Mouse (Mus musculus) urinary bladder, postnatal 0 days (tissue): ENCODE results near the gene Fam166a. TPM values are rescaled to one million over a fixed set of nuclear protein-coding genes. Genes with fewer than 3 reads are reported as not detected.

Source experiments
- polyA plus RNA-seq: library from polyadenylated mRNA; unstranded; fragments of >200 nt; fragmentation: Nextera tagmentation; extraction: Ambion mirVana; gene quantifications from 2 replicates; pipeline ENCODE4 v1.2.1, GENCODE M21; 2015

Gene Fam166a
- polyA plus RNA-seq: not detected in 2 replicates

GRCm38 (mm10) chr2:25218445-25218844, at the start of gene Fam166a:
Gene Fam166a (plus strand): TSS chr2:25218745.

GRCm38 (mm10) chr2:25180478-25180903, 38.1 kb upstream of the Fam166a start, which contains the start of gene Nrarp:
Gene Nrarp (plus strand): TSS chr2:25180758.

GRCm38 (mm10) chr2:25196172-25196954, 22.2 kb upstream of the Fam166a start, which contains the start of gene Tor4a:
Gene Tor4a (minus strand): TSS chr2:25196886.

GRCm38 (mm10) chr2:25211121-25211670, 7.3 kb upstream of the Fam166a start, which contains the start of gene Nelfb:
Gene Nelfb (minus strand): TSS chr2:25211489.

GRCm38 (mm10) chr2:25214444-25214843, 4.1 kb upstream of the Fam166a start, which contains the start of gene Stpg3:
Gene Stpg3 (minus strand): TSS chr2:25214637.

GRCm38 (mm10) chr2:25224492-25224765, 5.9 kb downstream of the Fam166a start, which contains the start of gene Tubb4b:
Gene Tubb4b (minus strand): TSS chr2:25224702.

GRCm38 (mm10) chr2:25234050-25234449, 15.5 kb downstream of the Fam166a start, which contains the start of gene Slc34a3:
Gene Slc34a3 (minus strand): TSS chr2:25234364.

GRCm38 (mm10) chr2:25236614-25237013, 18.1 kb downstream of the Fam166a start, which contains the start of gene Rnf224:
Gene Rnf224 (minus strand): TSS chr2:25236787.

GRCm38 (mm10) chr2:25242101-25242506, 23.6 kb downstream of the Fam166a start, which contains the start of the genes Rnf208 and Cysrt1:
Gene Rnf208 (plus strand): TSS chr2:25242255.
Gene Cysrt1 (minus strand): TSS chr2:25242452.

GRCm38 (mm10) chr2:25246183-25247072, 27.9 kb downstream of the Fam166a start, which contains the start of gene AL732309.1:
Gene AL732309.1 (minus strand): TSS chr2:25246863.

GRCm38 (mm10) chr2:25255284-25255779, 36.8 kb downstream of the Fam166a start, which contains the start of gene Tmem203:
Gene Tmem203 (plus strand): TSS chr2:25255439.

GRCm38 (mm10) chr2:25262291-25262767, 43.8 kb downstream of the Fam166a start, which contains the start of gene Tprn:
Gene Tprn (plus strand): TSS chr2:25262618.

Other genes with a start within 250 kb of the Fam166a start
- gene Mrpl41, start 243.6 kb upstream of the Fam166a start, polyA plus RNA-seq: 108 and 113 TPM in 2 replicates
- gene Pnpla7, start 242.7 kb upstream of the Fam166a start, polyA plus RNA-seq: 3.8 and 5.7 TPM in 2 replicates
- gene Nsmf, start 164.4 kb upstream of the Fam166a start, polyA plus RNA-seq: 35.9 and 40.2 TPM in 2 replicates
- not detected in 2 replicates for gene Entpd8, start 138.4 kb upstream of the Fam166a start, polyA plus RNA-seq
- 0.23 and 0.29 TPM in 2 replicates for gene Noxa1, start 123.6 kb upstream of the Fam166a start, polyA plus RNA-seq
- 11.0 and 13.9 TPM in 2 replicates for gene Nrarp, start 38.0 kb upstream of the Fam166a start, polyA plus RNA-seq
- 11.9 and 14.0 TPM in 2 replicates for gene Tor4a, start 21.9 kb upstream of the Fam166a start, polyA plus RNA-seq
- gene Nelfb, start 7.3 kb upstream of the Fam166a start, polyA plus RNA-seq: 52.2 and 57.0 TPM in 2 replicates
- not detected in 2 replicates for gene Stpg3, start 4.1 kb upstream of the Fam166a start, polyA plus RNA-seq
- 397 and 469 TPM in 2 replicates for gene Tubb4b, start 6.0 kb downstream of the Fam166a start, polyA plus RNA-seq
- gene Slc34a3, start 15.6 kb downstream of the Fam166a start, polyA plus RNA-seq: not detected in 2 replicates
- gene Rnf224, start 18.0 kb downstream of the Fam166a start, polyA plus RNA-seq: 0.10 TPM in 1 of 2 replicates, not detected in the other
- 6.1 and 6.2 TPM in 2 replicates for gene Rnf208, start 23.5 kb downstream of the Fam166a start, polyA plus RNA-seq
- gene Cysrt1, start 23.7 kb downstream of the Fam166a start, polyA plus RNA-seq: 10.0 and 10.6 TPM in 2 replicates
- 7.6 and 8.0 TPM in 2 replicates for gene AL732309.1, start 28.1 kb downstream of the Fam166a start, polyA plus RNA-seq
- 35.6 and 37.6 TPM in 2 replicates for gene Tmem203, start 36.7 kb downstream of the Fam166a start, polyA plus RNA-seq
- gene Tprn, start 43.9 kb downstream of the Fam166a start, polyA plus RNA-seq: 6.5 and 7.2 TPM in 2 replicates
- gene Ssna1, start 53.7 kb downstream of the Fam166a start, polyA plus RNA-seq: 137 and 141 TPM in 2 replicates
- 88.7 and 91.4 TPM in 2 replicates for gene Anapc2, start 53.7 kb downstream of the Fam166a start, polyA plus RNA-seq
- gene Tmem210, start 69.4 kb downstream of the Fam166a start, polyA plus RNA-seq: not detected in 2 replicates
- 0.97 and 0.98 TPM in 2 replicates for gene Lrrc26, start 71.2 kb downstream of the Fam166a start, polyA plus RNA-seq
- gene Grin1, start 100.4 kb downstream of the Fam166a start, polyA plus RNA-seq: 2.3 and 3.2 TPM in 2 replicates
- gene Man1b1, start 113.6 kb downstream of the Fam166a start, polyA plus RNA-seq: 32.5 and 37.0 TPM in 2 replicates
- 13.1 and 14.8 TPM in 2 replicates for gene Dpp7, start 137.6 kb downstream of the Fam166a start, polyA plus RNA-seq
- gene Uap1l1, start 146.9 kb downstream of the Fam166a start, polyA plus RNA-seq: 34.1 and 37.0 TPM in 2 replicates
- 5.6 and 5.9 TPM in 2 replicates for gene Sapcd2, start 153.6 kb downstream of the Fam166a start, polyA plus RNA-seq
- 38.2 and 39.1 TPM in 2 replicates for gene Entpd2, start 177.1 kb downstream of the Fam166a start, polyA plus RNA-seq
- 58.9 and 59.9 TPM in 2 replicates for gene Npdc1, start 180.6 kb downstream of the Fam166a start, polyA plus RNA-seq
- 0.08 TPM in 1 of 2 replicates, not detected in the other for gene Fut7, start 204.5 kb downstream of the Fam166a start, polyA plus RNA-seq
- gene Abca2, start 210.0 kb downstream of the Fam166a start, polyA plus RNA-seq: 1.5 and 1.6 TPM in 2 replicates
- 10.4 and 12.0 TPM in 2 replicates for gene Clic3, start 238.1 kb downstream of the Fam166a start, polyA plus RNA-seq
- 34.9 and 35.2 TPM in 2 replicates for gene Paxx, start 242.3 kb downstream of the Fam166a start, polyA plus RNA-seq